Mouse (Mus musculus) frontal cortex, postnatal 14 days (tissue): ENCODE results near the gene Fktn.

Source experiments
- DNase-seq, 2 experiments: peaks; one replicate each; pipeline ENCODE4 v3.0.0; 2022; ENCODE audit warnings: low spot score in 2 of 2

The Fktn gene

DNA sequence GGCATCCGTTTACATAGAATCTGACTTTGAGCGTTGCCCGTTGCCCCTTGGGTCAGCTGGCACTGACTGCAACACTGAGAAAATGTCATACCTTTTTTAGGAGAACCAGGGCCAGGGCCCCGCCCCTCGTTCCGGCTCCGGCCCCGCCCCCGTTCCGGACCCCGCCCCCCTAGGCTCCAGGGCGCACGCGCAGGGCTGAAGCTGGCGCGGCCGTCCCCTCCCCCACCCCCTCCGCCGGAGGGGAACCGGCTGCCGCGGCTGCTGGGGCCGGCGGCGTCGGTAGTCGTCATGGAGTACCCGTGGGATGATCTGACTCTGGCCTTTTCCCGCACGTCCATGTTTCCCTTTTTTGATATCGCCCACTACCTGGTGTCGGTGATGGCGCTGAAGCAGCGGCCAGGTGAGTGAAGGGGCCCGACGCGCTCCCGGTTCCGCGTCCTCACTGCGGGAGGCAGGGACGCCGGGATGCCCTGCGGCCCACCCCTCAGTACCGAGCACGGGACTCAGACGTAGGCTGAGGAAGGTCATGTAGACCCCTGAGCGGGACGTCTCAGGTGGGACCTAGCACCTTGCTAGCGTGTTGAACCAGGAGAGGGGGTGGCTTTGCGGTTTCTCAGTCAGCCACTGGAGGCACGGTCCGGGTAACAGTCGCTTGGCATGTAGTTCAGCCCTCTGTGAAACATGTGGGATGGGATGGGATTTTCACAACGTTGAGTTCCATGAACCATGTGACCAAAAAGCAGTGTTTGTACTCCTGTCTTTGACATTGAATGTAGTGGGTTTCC lies 112.2 kb downstream of the Fktn start, which contains the start of gene Tmem38b:
Gene Tmem38b, plus strand, starts transcription at position 225 of the 785 bp plus-strand sequence.
- DNase-seq = peak; percentile 26 to 48

GRCm38 (mm10) chr4:53826641-53827248 lies 112.9 kb downstream of the Fktn start:
- DNase-seq = no peak
